Mouse (Mus musculus) forebrain, embryonic 11.5 days (tissue): ENCODE results near the gene Per3. TPM values are rescaled to one million over a fixed set of nuclear protein-coding genes. Genes with fewer than 3 reads are reported as not detected.
A peak's percentile ranks its signal among the peaks of the same experiment; 100 is the strongest.

ENCODE experiments used
- ATAC-seq: fragments of 200-750 bp; cut with Nextera tagmentation; replicated peaks from 2 replicates; pipeline ENCODE4 v1.8.0; 2017; ENCODE audit warnings: moderate TSS enrichment; ENCODE audit not compliant: low FRiP score
- DNase-seq: peaks from one replicate; pipeline ENCODE4 v3.0.0-alpha.2; 2017; ENCODE audit warnings: low spot score
- H3K27ac ChIP-seq: fragments of 300-500 bp; sonication (generic); 2 replicates; pipeline ENCODE4 v1.5.1; 2014; ENCODE audit warnings: low read depth, low read length
- H3K27me3 ChIP-seq: fragments of 300-500 bp; sonication (generic); 2 replicates; pipeline ENCODE4 v1.6.1; 2014; ENCODE audit warnings: mild to moderate bottlenecking, low read length, mixed read lengths; ENCODE audit not compliant: control insufficient read depth, insufficient read depth
- H3K36me3 ChIP-seq: fragments of 300-500 bp; sonication (generic); 2 replicates; pipeline ENCODE4 v1.6.1; 2014; ENCODE audit warnings: mild to moderate bottlenecking, low read length, moderate library complexity, mixed read lengths; ENCODE audit not compliant: control insufficient read depth, insufficient read depth
- H3K4me1 ChIP-seq: fragments of 300-500 bp; sonication (generic); replicated peaks from 2 replicates; pipeline ENCODE4 v1.6.1; 2014; ENCODE audit warnings: low read length, mixed read lengths; ENCODE audit not compliant: control insufficient read depth, insufficient read depth
- H3K4me2 ChIP-seq: fragments of 300-500 bp; sonication (generic); 2 replicates; pipeline ENCODE4 v1.6.1; 2014; ENCODE audit warnings: low read depth, mild to moderate bottlenecking, low read length, moderate library complexity, mixed read lengths; ENCODE audit not compliant: severe bottlenecking
- H3K4me3 ChIP-seq: fragments of 300-500 bp; sonication (generic); 2 replicates; pipeline ENCODE4 v1.5.1; 2014; ENCODE audit warnings: low read depth, low read length
- H3K9ac ChIP-seq: fragments of 300-500 bp; sonication (generic); 2 replicates; pipeline ENCODE4 v1.6.1; 2014; ENCODE audit warnings: low read length
- H3K9me3 ChIP-seq: fragments of 300-500 bp; sonication (generic); 2 replicates; pipeline ENCODE4 v1.6.1; 2016; ENCODE audit warnings: low read length, mixed read lengths; ENCODE audit not compliant: control insufficient read depth
- WGBS: fragments of 180-500 bp; shearing (Covaris S2); extraction: QIAGEN DNeasy Blood & Tissue Kit; methylation state at CpG from one replicate; pipeline ENCODE4 v1.1.7; 2014; 5-methylcytosine and 5-hydroxymethylcytosine counted together
- polyA plus RNA-seq: library from polyadenylated mRNA; unstranded; fragments of >200 nt; fragmentation: Nextera tagmentation; extraction: Ambion mirVana; gene quantifications from 2 replicates; pipeline ENCODE4 v1.2.1, GENCODE M21; 2014

The Per3 gene
- 5.5 and 6.7 TPM in 2 replicates for polyA plus RNA-seq

DNA sequence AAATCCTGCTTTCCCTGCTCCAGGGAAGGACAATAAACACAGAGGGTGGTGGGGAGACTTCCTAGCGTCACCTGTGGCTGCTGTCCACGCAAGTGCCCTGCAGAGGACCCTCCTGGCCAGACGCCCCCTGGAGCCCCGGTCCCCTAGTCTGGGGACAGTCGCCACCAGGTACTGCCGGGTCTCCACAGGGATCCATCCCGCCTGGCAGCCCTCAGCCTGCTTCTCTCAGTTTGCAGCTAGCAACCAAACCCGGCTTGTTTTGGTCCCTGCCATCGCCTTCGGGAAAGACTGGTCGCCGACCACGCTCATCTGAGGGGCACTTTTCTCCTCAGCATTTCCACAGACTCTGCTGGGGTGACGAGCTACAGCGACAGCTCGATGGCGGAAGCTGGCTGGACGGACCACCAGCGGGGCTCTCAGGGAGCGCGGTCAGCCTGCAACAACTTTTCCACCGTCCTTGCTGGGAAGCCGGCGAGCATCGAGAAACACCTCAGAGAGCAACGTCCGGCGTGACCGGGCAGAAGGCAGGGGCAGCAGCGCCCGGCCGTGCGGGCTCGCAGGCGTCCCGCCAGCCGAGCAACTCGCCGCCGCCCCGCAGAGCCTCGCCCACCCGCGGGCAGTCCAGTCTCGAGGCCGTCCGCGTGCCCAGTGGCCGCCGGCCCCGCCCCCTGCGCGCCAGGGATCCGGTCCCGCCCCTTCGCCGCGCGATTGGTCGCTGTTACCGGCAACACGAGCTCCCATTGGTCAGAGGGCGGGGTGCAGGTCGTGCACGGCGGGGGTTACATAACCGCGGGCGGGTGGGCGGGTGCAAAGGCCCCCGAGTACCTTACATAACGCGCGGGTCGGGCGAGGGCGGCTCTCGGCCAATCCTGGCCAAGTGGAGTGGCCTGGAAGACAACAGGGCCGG lies at the start of gene Per3:
Gene Per3 (minus strand): TSS at position 629 of the 907 bp plus-strand sequence.
- Histone ChIP-seq H3K27ac (no peak within 1 kb of the TSS), H3K36me3 (no peaks in the 10 kb centered on the region; the same call in 1 of the 2 replicates), H3K9me3 (no peaks in the 10 kb centered on the region), H3K4me3 (peak within 1 kb of the TSS; percentile 55), H3K4me1 (peaks cover 6% of the 10 kb centered on the region; the same call in 1 of the 2 replicates), H3K4me2 (peak within 1 kb of the TSS; percentile 98), H3K27me3 (no peaks in the 10 kb centered on the region; the same call in 1 of the 2 replicates), H3K9ac (peak within 1 kb of the TSS; percentile 65)
- DNase-seq (peak; percentile 98), ATAC-seq (peak; percentile 97)
- under 1% methylated on average over 75 of the region's 79 CpGs for WGBS

DNA sequence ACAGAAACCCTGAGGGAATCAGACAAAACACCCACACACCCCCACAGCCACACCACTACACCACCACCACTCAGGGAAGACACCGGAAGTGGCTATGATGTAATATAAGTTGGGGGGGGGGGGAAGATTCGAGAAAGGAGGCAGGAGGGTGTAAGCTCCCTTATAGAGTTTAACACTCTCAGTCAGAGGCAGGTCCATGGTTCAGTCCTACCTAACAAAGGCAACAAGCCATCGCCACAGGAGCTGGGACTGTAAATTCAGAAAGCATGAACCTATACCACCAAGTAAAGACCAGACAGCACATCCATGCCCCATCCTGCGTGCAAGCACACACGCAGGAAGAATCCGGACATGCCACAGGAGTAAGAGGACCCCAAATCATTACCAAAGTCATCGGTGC lies 44.8 kb upstream of the Per3 start, which contains the start of gene Gm13090:
Gene Gm13090 (plus strand): TSS at position 301 of the 400 bp plus-strand sequence.
- ATAC-seq (no peak), DNase-seq (no peak)
- no peaks in the 10 kb centered on the region; the same call in 1 of the 2 replicates for H3K4me1 ChIP-seq
- no peak within 1 kb of the TSS for H3K27ac ChIP-seq
- H3K9me3 ChIP-seq = no peaks in the 10 kb centered on the region
- no peak within 1 kb of the TSS for H3K4me3 ChIP-seq
- no peak within 1 kb of the TSS for H3K4me2 ChIP-seq
- no peak within 1 kb of the TSS for H3K9ac ChIP-seq
- 87% methylated on average over 7 of the region's 7 CpGs for WGBS
- peaks cover 19% of the 10 kb centered on the region for H3K36me3 ChIP-seq
- H3K27me3 ChIP-seq = no peaks in the 10 kb centered on the region

DNA sequence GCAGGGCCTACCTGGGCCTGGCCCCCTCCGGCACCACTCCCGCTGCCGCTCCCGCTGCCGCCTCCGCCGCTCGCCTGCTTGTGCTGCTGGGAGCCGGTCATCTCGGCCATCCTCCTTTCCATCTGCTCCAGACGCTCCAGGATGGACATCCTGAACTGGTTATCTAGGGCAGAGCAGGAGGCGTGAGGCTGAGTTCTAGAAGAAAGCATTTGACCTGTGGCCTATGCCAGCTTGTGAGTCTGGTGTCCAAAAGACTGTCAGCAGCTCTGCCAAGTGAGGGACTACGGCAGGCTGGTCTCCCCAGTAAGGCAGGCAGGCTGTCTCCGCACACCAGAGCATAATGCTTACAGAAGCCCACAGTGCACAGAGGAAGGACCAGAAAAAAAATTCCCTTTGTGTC lies 44.4 kb upstream of the Per3 start:
- ATAC-seq = no peak
- Histone ChIP-seq H3K27ac (no peak overlapping the region), H3K9me3 (no peaks in the 10 kb centered on the region), H3K4me2 (no peak overlapping the region), H3K27me3 (no peaks in the 10 kb centered on the region), H3K4me3 (no peak overlapping the region), H3K9ac (no peak overlapping the region), H3K36me3 (peaks cover 19% of the 10 kb centered on the region), H3K4me1 (no peaks in the 10 kb centered on the region; the same call in 1 of the 2 replicates)
- 93% methylated on average over 14 of the region's 14 CpGs for WGBS
- DNase-seq = no peak

DNA sequence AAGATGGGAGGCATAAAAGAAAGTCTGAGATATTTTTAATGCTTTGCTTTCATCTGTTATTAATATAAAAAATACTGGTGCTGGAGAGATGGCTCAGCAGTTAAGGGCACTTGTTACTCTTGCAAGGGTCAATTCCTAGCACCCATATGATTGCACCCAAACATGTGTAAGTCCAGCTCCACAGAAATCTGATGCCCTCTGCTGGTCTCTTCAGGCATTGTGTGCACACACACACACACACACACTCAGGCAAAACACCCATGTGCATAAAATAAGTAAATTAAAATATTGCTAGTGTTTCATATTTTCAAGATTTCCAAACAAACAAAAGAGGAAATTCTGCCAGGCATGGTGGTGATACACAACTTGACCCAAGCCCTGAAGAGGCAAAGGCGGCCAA lies 42.9 kb upstream of the Per3 start:
- Histone ChIP-seq H3K36me3 (peaks cover 19% of the 10 kb centered on the region), H3K4me1 (no peaks in the 10 kb centered on the region; the same call in 1 of the 2 replicates), H3K9me3 (no peaks in the 10 kb centered on the region), H3K4me2 (no peak overlapping the region), H3K9ac (no peak overlapping the region), H3K27me3 (no peaks in the 10 kb centered on the region), H3K27ac (no peak overlapping the region), H3K4me3 (no peak overlapping the region)
- WGBS = 89% methylated on average over 1 of the region's 1 CpGs
- ATAC-seq (no peak), DNase-seq (no peak)

DNA sequence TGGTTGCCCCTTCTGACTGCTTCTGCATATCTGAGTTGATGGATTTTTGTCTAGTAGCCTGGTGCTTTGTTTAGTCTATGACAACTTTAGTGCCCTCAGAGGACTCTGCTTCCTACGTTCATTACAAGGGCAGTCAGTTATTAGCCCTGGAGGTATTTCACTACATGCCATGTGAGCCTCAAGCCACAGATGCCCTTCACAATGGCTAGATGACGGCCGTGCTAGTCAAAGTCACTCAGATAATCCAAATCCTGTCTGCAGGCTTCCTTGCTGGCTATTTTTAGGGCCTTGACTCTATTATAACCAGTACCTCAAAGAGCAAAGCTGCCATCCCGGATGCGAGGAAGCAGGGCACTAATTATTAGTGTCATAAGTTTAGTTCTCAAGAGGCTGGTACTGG lies 38.6 kb upstream of the Per3 start:
- Histone ChIP-seq H3K27me3 (no peaks in the 10 kb centered on the region), H3K4me3 (no peak overlapping the region), H3K4me2 (no peak overlapping the region), H3K27ac (no peak overlapping the region), H3K4me1 (no peaks in the 10 kb centered on the region), H3K9me3 (no peaks in the 10 kb centered on the region), H3K9ac (no peak overlapping the region), H3K36me3 (peaks cover 24% of the 10 kb centered on the region)
- WGBS = 88% methylated on average over 5 of the region's 5 CpGs
- DNase-seq = no peak
- no peak for ATAC-seq

DNA sequence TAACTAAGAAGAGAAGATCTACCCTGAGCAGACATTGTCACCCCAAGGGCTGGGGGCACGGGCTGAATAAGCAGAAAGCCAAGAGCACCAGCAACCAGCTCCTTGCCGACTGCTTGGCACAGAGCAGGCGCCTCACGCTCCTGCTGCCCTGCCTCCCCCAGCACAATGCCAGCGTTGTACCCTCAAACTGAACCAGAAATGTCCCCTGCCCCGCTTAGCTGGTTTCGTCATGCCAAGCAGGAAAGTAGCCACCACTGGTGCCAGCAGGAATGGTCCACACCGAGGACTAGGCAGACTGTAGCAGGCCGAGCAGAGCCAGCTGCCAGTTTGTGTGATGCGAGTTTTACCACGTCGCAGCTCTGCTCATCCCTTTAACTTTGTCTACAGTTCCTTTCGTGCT lies 37.5 kb upstream of the Per3 start:
- no peak overlapping the region for H3K9ac ChIP-seq
- DNase-seq = no peak
- 93% methylated on average over 13 of the region's 13 CpGs for WGBS

DNA sequence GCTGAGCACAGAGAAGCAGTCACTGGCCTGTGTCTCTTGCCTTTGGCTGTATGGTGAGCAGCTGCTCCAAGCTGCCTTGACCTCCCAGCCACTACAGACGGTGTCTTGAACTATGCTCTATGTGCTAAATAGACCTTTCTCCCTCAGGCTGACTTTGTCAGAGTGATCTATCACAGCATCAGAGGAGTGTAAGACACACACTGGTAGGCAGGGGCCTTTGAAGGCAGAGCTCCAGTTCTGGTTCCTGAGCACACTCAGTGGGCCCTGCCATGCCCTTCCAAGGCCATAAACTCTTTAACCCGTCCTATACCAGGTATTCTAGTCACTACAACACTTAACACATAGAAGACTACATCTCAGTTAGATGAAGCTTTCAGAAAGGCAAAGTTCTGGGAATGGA lies 36.9 kb upstream of the Per3 start:
- Histone ChIP-seq H3K4me2 (no peak overlapping the region), H3K36me3 (peaks cover 21% of the 10 kb centered on the region), H3K4me3 (no peak overlapping the region), H3K27me3 (no peaks in the 10 kb centered on the region), H3K9me3 (no peaks in the 10 kb centered on the region), H3K27ac (no peak overlapping the region), H3K9ac (no peak overlapping the region), H3K4me1 (no peaks in the 10 kb centered on the region)
- ATAC-seq (no peak), DNase-seq (no peak)
- 85% methylated on average over 2 of the region's 2 CpGs for WGBS

More for the DNA sequence above, 37.5 kb upstream of the Per3 start:
- H3K27ac ChIP-seq = no peak overlapping the region
- no peak overlapping the region for H3K4me3 ChIP-seq
- no peaks in the 10 kb centered on the region for H3K9me3 ChIP-seq
- no peaks in the 10 kb centered on the region for H3K4me1 ChIP-seq
- no peak overlapping the region for H3K4me2 ChIP-seq
- ATAC-seq = no peak
- peaks cover 21% of the 10 kb centered on the region for H3K36me3 ChIP-seq
- no peaks in the 10 kb centered on the region for H3K27me3 ChIP-seq

DNA sequence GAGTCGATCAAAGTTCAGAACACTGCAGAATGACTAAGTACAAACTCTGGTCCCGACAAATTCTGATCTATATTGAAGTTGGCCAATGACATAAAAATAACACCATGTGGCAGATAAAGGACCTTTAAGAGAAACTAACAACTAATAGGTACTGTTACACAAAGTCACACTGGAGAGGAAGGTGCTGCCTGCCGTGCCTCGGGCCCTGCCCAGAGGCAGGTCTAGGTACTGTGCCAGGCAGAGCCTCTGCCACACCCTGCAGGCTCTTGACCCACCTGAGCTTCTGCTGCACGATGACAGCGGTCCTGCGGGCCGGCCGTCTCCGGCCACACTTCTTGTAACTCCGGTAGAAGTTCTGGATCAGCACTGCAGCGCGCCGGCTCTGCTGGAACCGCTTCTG lies 30.4 kb upstream of the Per3 start:
- Histone ChIP-seq H3K36me3 (peaks cover 17% of the 10 kb centered on the region; the same call in 1 of the 2 replicates), H3K9me3 (no peaks in the 10 kb centered on the region), H3K4me3 (no peak overlapping the region), H3K4me2 (no peak overlapping the region), H3K9ac (no peak overlapping the region), H3K27me3 (no peaks in the 10 kb centered on the region), H3K27ac (no peak overlapping the region), H3K4me1 (no peaks in the 10 kb centered on the region)
- ATAC-seq (no peak), DNase-seq (no peak)
- WGBS = 93% methylated on average over 15 of the region's 15 CpGs
